ENCODE assay signal across 9 mouse cellular contexts in genomic region chr15:89557996-89558390, GRCm38 (mm10). TPM values are rescaled to one million over a fixed set of nuclear protein-coding genes. Genes with fewer than 3 reads are reported as not detected.
DNase-seq lines count a peak whose midpoint lies in the region; ATAC-seq lines count a peak whose summit lies in the region.
"Had no signal": no experiment of that assay in that cellular context is flagged by ENCODE, and none has a peak within 500 bp of the region (broad histone marks: within the 10 kb centered on the region; RNA-seq: fewer than 3 reads in every experiment).

No protein-coding gene starts in this region.

- H3K36me3 ChIP-seq in liver, embryonic 12.5 days, result 0 out of 2 replicates have a peak, but pooled peaks cover 4% of the 10 kb centered on the region
- no peaks in the 10 kb centered on the region for H3K36me3 ChIP-seq in intestine, embryonic 16.5 days (ENCODE audit: control insufficient read depth, insufficient read depth, low read length)
- no peaks in the 10 kb centered on the region for H3K36me3 ChIP-seq in neural tube, embryonic 15.5 days

- WGBS in liver, embryonic 12.5 days (ENCODE audit: insufficient replicate concordance), result 61% methylated on average over 34 of the region's 34 CpGs
- 9% methylated on average over 34 of the region's 34 CpGs for WGBS in intestine, embryonic 16.5 days
- 8% methylated on average over 33 of the region's 34 CpGs for WGBS in neural tube, embryonic 15.5 days

- peaks cover 30% of the 10 kb centered on the region for H3K27me3 ChIP-seq in liver, embryonic 12.5 days (replicated peaks)
- peaks cover 21% of the 10 kb centered on the region for H3K27me3 ChIP-seq in intestine, embryonic 16.5 days (replicated peaks; ENCODE audit: control insufficient read depth, insufficient read depth, low read length)
- peaks cover 41% of the 10 kb centered on the region for H3K27me3 ChIP-seq in neural tube, embryonic 15.5 days (replicated peaks)

- no peak overlapping the region for H3K4me3 ChIP-seq in liver, embryonic 12.5 days
- peak overlapping the region; percentile 12; the same call in 1 of the 2 replicates for H3K4me3 ChIP-seq in intestine, embryonic 16.5 days (ENCODE audit: low read length)
- H3K4me3 ChIP-seq in neural tube, embryonic 15.5 days (replicated peaks), result no peak overlapping the region

- peaks cover 14% of the 10 kb centered on the region for H3K4me1 ChIP-seq in liver, embryonic 12.5 days
- peaks cover 13% of the 10 kb centered on the region; the same call in 1 of the 2 replicates for H3K4me1 ChIP-seq in intestine, embryonic 16.5 days (ENCODE audit: control insufficient read depth, insufficient read depth, low read length)
- H3K4me1 ChIP-seq in neural tube, embryonic 15.5 days, result peaks cover 26% of the 10 kb centered on the region

- no peaks in the 10 kb centered on the region for H3K9me3 ChIP-seq in liver, embryonic 12.5 days (replicated peaks)
- no peaks in the 10 kb centered on the region for H3K9me3 ChIP-seq in intestine, embryonic 16.5 days (ENCODE audit: control insufficient read depth, low read length)
- no peaks in the 10 kb centered on the region for H3K9me3 ChIP-seq in neural tube, embryonic 15.5 days (replicated peaks)

- ATAC-seq in liver, embryonic 12.5 days, result no peak
- 0 out of 2 replicates have a peak, but pooled peaks have one; percentile 12 for ATAC-seq in intestine, embryonic 16.5 days
- ATAC-seq in neural tube, embryonic 15.5 days (ENCODE audit: low FRiP score), result no peak
- no peak for ATAC-seq in frontal cortex, adult (ENCODE audit: low TSS enrichment)

- H3K9ac ChIP-seq in liver, embryonic 12.5 days, result no peak overlapping the region
- H3K9ac ChIP-seq in intestine, embryonic 16.5 days (ENCODE audit: low read depth, low read length), result no peak overlapping the region
- no peak overlapping the region for H3K9ac ChIP-seq in neural tube, embryonic 15.5 days (replicated peaks)

- no peak overlapping the region for H3K27ac ChIP-seq in liver, embryonic 12.5 days
- no peak overlapping the region for H3K27ac ChIP-seq in intestine, embryonic 16.5 days (ENCODE audit: low read length)
- no peak overlapping the region for H3K27ac ChIP-seq in neural tube, embryonic 15.5 days (replicated peaks)

- DNase-seq in cerebellum, adult 11 months, result peak; percentile 18
- DNase-seq in cerebellum, adult 8-10 months, result no peak
- DNase-seq in liver, result no peak
- DNase-seq in B cell, adult 2 months, result no peak
- DNase-seq: right cerebral cortex, postnatal 14 days had no signal

- H3K4me2 ChIP-seq in liver, embryonic 12.5 days, result peak overlapping the region; percentile 39
- peak overlapping the region; percentile 40 for H3K4me2 ChIP-seq in intestine, embryonic 16.5 days (ENCODE audit: low read depth, low read length)
- peak overlapping the region; percentile 35 for H3K4me2 ChIP-seq in neural tube, embryonic 15.5 days

RNA-seq across cellular contexts. Expression of gene Acr, which starts 10.1 kb away (rescaled TPM):
- polyA plus RNA-seq in liver, embryonic 12.5 days (2016; fragmentation: Nextera tagmentation; extraction: Ambion mirVana), result not detected in 2 replicates
- polyA plus RNA-seq in intestine, embryonic 16.5 days (2015; fragmentation: Nextera tagmentation; extraction: Ambion mirVana), result 0.11 and 0.13 TPM in 2 replicates
- 0.31 and 0.95 TPM in 2 replicates for polyA plus RNA-seq in neural tube, embryonic 15.5 days (2015; fragmentation: Nextera tagmentation; extraction: Ambion mirVana)

RNA-seq across cellular contexts. Expression of gene Rabl2, which starts 33.7 kb away (rescaled TPM):
- polyA plus RNA-seq in liver, embryonic 12.5 days (2016; fragmentation: Nextera tagmentation; extraction: Ambion mirVana), result 10.3 and 11.2 TPM in 2 replicates
- 23.4 and 24.1 TPM in 2 replicates for polyA plus RNA-seq in intestine, embryonic 16.5 days (2015; fragmentation: Nextera tagmentation; extraction: Ambion mirVana)
- polyA plus RNA-seq in neural tube, embryonic 15.5 days (2015; fragmentation: Nextera tagmentation; extraction: Ambion mirVana), result 71.9 and 86.6 TPM in 2 replicates

RNA-seq across cellular contexts. Expression of gene Shank3, which starts 58.6 kb away (rescaled TPM):
- polyA plus RNA-seq in liver, embryonic 12.5 days (2016; fragmentation: Nextera tagmentation; extraction: Ambion mirVana), result 0.81 and 1.4 TPM in 2 replicates
- 0.70 and 0.80 TPM in 2 replicates for polyA plus RNA-seq in intestine, embryonic 16.5 days (2015; fragmentation: Nextera tagmentation; extraction: Ambion mirVana)
- polyA plus RNA-seq in neural tube, embryonic 15.5 days (2015; fragmentation: Nextera tagmentation; extraction: Ambion mirVana), result 8.9 and 9.5 TPM in 2 replicates
